In genomic region chr10:34469037-34469436, GRCm38 (mm10) we compare ENCODE assay signal across 1 mouse cellular context.
TF ChIP-seq lines count a peak whose summit lies in the region.

No protein-coding gene starts in this region.

TF ChIP-seq in MEL, 35 proteins besides CTCF, POLR2A, EP300 and RAD21 (continued from another document):
- TF ChIP-seq SMC3 (IDR thresholded peaks at IDR 0.05; ENCODE audit: low read depth, low read length) = no peak
